Mouse (Mus musculus) retina, postnatal 7 days (tissue): ENCODE measurements around the gene Fhl1.
A peak's percentile ranks its signal among the peaks of the same experiment; 100 is the strongest.

Experiments used
- DNase-seq: peaks from one replicate; pipeline ENCODE4 v3.0.0-alpha.2; 2012; ENCODE audit warnings: low read depth, low spot score

The Fhl1 gene

GRCm38 (mm10) chrX:56752144-56752543, 20.6 kb downstream of the Fhl1 start:
- no peak for DNase-seq

GRCm38 (mm10) chrX:56753317-56754289, 22.0 kb downstream of the Fhl1 start:
- DNase-seq = no peak

- no peak for DNase-seq
These were observed 24.1 kb downstream of the Fhl1 start for GRCm38 (mm10) chrX:56755646-56756045.

GRCm38 (mm10) chrX:56756352-56756751, 24.8 kb downstream of the Fhl1 start:
- no peak for DNase-seq

GRCm38 (mm10) chrX:56760257-56760760, 28.7 kb downstream of the Fhl1 start:
- DNase-seq = no peak

- DNase-seq = no peak
These were observed 38.3 kb downstream of the Fhl1 start for GRCm38 (mm10) chrX:56769838-56770237.

GRCm38 (mm10) chrX:56771751-56772150, 40.2 kb downstream of the Fhl1 start:
- DNase-seq = no peak

GRCm38 (mm10) chrX:56773329-56773728, 41.7 kb downstream of the Fhl1 start:
- DNase-seq = no peak

GRCm38 (mm10) chrX:56786281-56787061, 54.9 kb downstream of the Fhl1 start:
- no peak for DNase-seq

- DNase-seq = no peak
These were observed 55.9 kb downstream of the Fhl1 start for GRCm38 (mm10) chrX:56787486-56787885.

GRCm38 (mm10) chrX:56790591-56790990, 59.0 kb downstream of the Fhl1 start:
- no peak for DNase-seq

- DNase-seq = peak; percentile 17
These were observed 59.7 kb downstream of the Fhl1 start for GRCm38 (mm10) chrX:56791268-56791667.

- DNase-seq = no peak
These were observed 90.4 kb downstream of the Fhl1 start, which contains the start of gene Map7d3 for GRCm38 (mm10) chrX:56821765-56822603. TSS of gene Map7d3 (minus strand) at chrX:56822326.

- no peak for DNase-seq
These were observed 95.9 kb downstream of the Fhl1 start for GRCm38 (mm10) chrX:56827492-56827891.

- DNase-seq = no peak
These were observed 104.3 kb downstream of the Fhl1 start for GRCm38 (mm10) chrX:56835842-56836241.

- DNase-seq = no peak
These were observed 107.8 kb downstream of the Fhl1 start for GRCm38 (mm10) chrX:56839369-56839768.

GRCm38 (mm10) chrX:56841255-56841654, 109.7 kb downstream of the Fhl1 start:
- DNase-seq = no peak
